Mouse (Mus musculus) liver, postnatal 0 days (tissue): ENCODE measurements around the gene Il1r1. TPM values are rescaled to one million over a fixed set of nuclear protein-coding genes. Genes with fewer than 3 reads are reported as not detected.
A peak's percentile ranks its signal among the peaks of the same experiment; 100 is the strongest.

Experiments used
- ATAC-seq: fragments of 200-750 bp; cut with Nextera tagmentation; 2 replicates; pipeline ENCODE4 v1.8.0; 2017; ENCODE audit warnings: mild to moderate bottlenecking, moderate library complexity
- DNase-seq: peaks from one replicate; pipeline ENCODE4 v3.0.0-alpha.2; 2016
- H3K27ac ChIP-seq: fragments of 300-500 bp; sonication (generic); 2 replicates; pipeline ENCODE4 v1.5.1; 2014; ENCODE audit warnings: antibody characterized with exemption, moderate library complexity, mild to moderate bottlenecking, low read depth
- H3K27me3 ChIP-seq: fragments of 300-500 bp; sonication (generic); 2 replicates; pipeline ENCODE4 v1.6.1; 2014; ENCODE audit warnings: low read length, control low read depth, mixed read lengths; ENCODE audit not compliant: insufficient read depth
- H3K36me3 ChIP-seq: fragments of 300-500 bp; sonication (generic); replicated peaks from 2 replicates; pipeline ENCODE4 v1.6.1; 2014; ENCODE audit warnings: mild to moderate bottlenecking, control low read depth, low read length, moderate library complexity, mixed read lengths; ENCODE audit not compliant: insufficient read depth
- H3K4me1 ChIP-seq: fragments of 300-500 bp; sonication (generic); 2 replicates; pipeline ENCODE4 v1.6.1; 2014; ENCODE audit warnings: antibody characterized with exemption, mild to moderate bottlenecking, control low read depth; ENCODE audit not compliant: insufficient read depth
- H3K4me2 ChIP-seq: fragments of 300-500 bp; sonication (generic); 2 replicates; pipeline ENCODE4 v1.6.1; 2014; ENCODE audit warnings: low read depth, mild to moderate bottlenecking, low read length, moderate library complexity, mixed read lengths
- H3K4me3 ChIP-seq: fragments of 300-500 bp; sonication (generic); 2 replicates; pipeline ENCODE4 v1.5.1; 2014; ENCODE audit warnings: low read depth, low read length
- H3K9ac ChIP-seq: fragments of 300-500 bp; sonication (generic); replicated peaks from 2 replicates; pipeline ENCODE4 v1.6.1; 2014; ENCODE audit warnings: mild to moderate bottlenecking, moderate library complexity
- H3K9me3 ChIP-seq: fragments of 300-500 bp; sonication (generic); 2 replicates; pipeline ENCODE4 v1.6.1; 2016; ENCODE audit warnings: mild to moderate bottlenecking, control low read depth, low read length, mixed read lengths
- CTCF ChIP-seq: sonication (generic); IDR thresholded peaks from 2 replicates; pipeline ENCODE4 v1.5.1; 2016; ENCODE audit warnings: antibody characterized with exemption, low read depth
- EP300 ChIP-seq: IDR thresholded peaks from 2 replicates; pipeline ENCODE4 v1.6.1; 2016; ENCODE audit warnings: antibody characterized with exemption, low read depth, mild to moderate bottlenecking
- WGBS: fragments of 180-500 bp; shearing (Covaris S2); extraction: QIAGEN DNeasy Blood & Tissue Kit; methylation state at CpG from one replicate; pipeline ENCODE4 v1.1.7; 2014; ENCODE audit not compliant: insufficient replicate concordance; 5-methylcytosine and 5-hydroxymethylcytosine counted together
- polyA plus RNA-seq: library from polyadenylated mRNA; unstranded; fragments of >200 nt; fragmentation: Nextera tagmentation; extraction: Ambion mirVana; gene quantifications from 2 replicates; pipeline ENCODE4 v1.2.1, GENCODE M21; 2015

The Il1r1 gene
- polyA plus RNA-seq, 1 experiment from 2014 or later: 15.1 TPM

DNA sequence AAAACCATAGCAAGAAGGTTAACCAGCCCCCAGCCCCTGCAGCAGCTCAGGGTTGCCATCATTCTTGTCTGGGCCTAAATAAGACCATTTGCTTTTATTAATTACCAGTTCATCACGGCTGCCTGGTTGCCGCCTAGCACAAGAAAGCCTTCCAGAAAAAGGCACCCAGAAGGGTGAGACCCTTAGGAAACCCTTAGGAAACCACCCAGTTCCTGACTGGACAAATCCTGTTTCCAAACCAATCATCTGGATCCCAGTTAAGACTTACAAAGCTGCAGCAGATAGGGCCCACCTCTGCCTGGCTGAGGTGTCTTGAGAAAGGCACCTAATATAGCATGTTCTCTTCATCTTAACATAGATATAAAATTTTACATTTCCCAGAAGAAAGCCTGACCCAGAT lies 1.3 kb upstream of the Il1r1 start:
- no peak overlapping the region for H3K27ac ChIP-seq
- H3K4me2 ChIP-seq: no peak overlapping the region
- no peak for DNase-seq
- no peak overlapping the region for H3K4me3 ChIP-seq
- no peak overlapping the region for H3K9ac ChIP-seq
- no peak for TF ChIP-seq EP300
- no peak for TF ChIP-seq CTCF
- H3K27me3 ChIP-seq: no peaks in the 10 kb centered on the region
- H3K4me1 ChIP-seq: peaks cover 25% of the 10 kb centered on the region
- no peaks in the 10 kb centered on the region for H3K36me3 ChIP-seq
- 71% methylated on average over 2 of the region's 2 CpGs for WGBS
- no peak for ATAC-seq
- H3K9me3 ChIP-seq: no peaks in the 10 kb centered on the region

DNA sequence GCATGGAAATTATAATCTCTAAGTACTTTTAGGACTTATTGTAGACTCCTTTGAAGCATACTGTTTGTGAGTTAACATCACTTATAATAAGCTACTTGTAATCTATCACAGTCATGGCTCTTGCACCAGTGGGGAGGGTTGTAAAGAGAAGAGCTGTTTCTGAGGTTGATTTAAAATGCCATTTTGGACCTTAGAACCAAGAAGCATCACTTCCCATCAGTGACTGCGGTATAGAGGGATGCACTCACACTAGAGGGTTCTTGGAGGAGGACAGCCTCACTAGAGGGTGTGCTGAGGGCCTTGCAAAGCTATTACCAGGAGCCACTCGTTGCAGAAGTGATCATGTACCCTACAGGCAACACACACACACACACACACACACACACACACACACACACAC lies 700 bp downstream of the Il1r1 start:
- Histone ChIP-seq H3K4me3 (peak overlapping the region; percentile 27), H3K9ac (no peak overlapping the region), H3K9me3 (no peaks in the 10 kb centered on the region), H3K27ac (peak overlapping the region; percentile 79), H3K27me3 (no peaks in the 10 kb centered on the region), H3K36me3 (no peaks in the 10 kb centered on the region), H3K4me2 (peak overlapping the region; percentile 53), H3K4me1 (peaks cover 43% of the 10 kb centered on the region)
- DNase-seq (no peak), ATAC-seq (no peak)
- WGBS: 36% methylated on average over 2 of the region's 2 CpGs
- TF ChIP-seq EP300 (no peak), CTCF (no peak)

DNA sequence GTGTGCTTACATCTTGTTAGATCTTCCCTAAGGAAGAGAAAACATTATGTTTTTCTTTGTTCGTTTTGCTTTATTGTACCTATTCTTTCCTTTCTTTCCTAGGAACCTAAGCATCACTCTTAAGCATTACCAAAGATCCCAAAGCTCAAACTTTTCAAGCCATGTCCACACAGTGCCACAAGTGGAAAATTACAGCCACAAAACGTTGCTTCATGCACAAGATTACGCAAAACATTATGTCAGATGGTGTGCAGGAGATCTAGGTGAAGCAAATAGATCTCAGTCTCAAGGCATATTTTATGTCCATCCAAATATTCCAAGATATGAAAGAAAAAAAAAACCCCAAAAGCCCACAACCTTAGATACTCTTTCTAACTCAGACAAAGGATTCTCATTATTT lies 4.2 kb downstream of the Il1r1 start:
- ATAC-seq: no peak
- 64% methylated on average over 3 of the region's 3 CpGs for WGBS
- Histone ChIP-seq H3K4me3 (no peak overlapping the region), H3K9me3 (no peaks in the 10 kb centered on the region), H3K36me3 (no peaks in the 10 kb centered on the region), H3K9ac (no peak overlapping the region), H3K4me2 (peak overlapping the region; percentile 44; the same call in 1 of the 2 replicates), H3K27ac (peak overlapping the region; percentile 79; the same call in 1 of the 2 replicates), H3K27me3 (no peaks in the 10 kb centered on the region), H3K4me1 (peaks cover 59% of the 10 kb centered on the region)
- TF ChIP-seq CTCF (no peak), EP300 (peak; percentile 15; the same call in 1 of the 2 replicates)
- no peak for DNase-seq

DNA sequence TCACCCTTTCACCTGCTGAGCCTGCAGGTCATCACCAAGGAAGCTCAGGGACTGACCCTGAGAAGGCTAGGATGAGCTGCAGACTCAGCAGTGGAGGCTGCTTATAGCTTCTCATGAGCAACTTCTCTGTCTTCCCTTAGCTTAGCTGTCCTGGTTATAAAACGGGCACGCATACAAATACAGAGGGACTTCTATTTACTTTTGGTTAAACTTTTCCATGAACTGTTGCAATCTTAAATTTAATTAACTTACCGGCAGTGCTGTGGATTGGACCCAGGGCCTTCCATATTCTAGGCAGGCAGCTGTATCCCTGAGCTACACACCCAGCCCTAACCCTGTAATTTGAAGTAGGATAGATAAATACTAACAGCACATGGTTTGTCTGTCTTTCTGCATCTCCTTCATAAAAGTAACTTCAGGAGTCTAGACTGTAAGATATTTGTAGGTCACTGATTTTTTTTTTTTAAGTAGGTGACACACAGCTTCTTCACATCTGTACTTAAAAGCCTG lies 4.9 kb downstream of the Il1r1 start:
- ATAC-seq (peak; percentile 15; the same call in 1 of the 2 replicates), DNase-seq (no peak)
- Histone ChIP-seq H3K4me2 (peak overlapping the region; percentile 44), H3K27ac (peak overlapping the region; percentile 79), H3K9ac (no peak overlapping the region), H3K36me3 (no peaks in the 10 kb centered on the region), H3K4me3 (no peak overlapping the region), H3K27me3 (no peaks in the 10 kb centered on the region), H3K4me1 (peaks cover 60% of the 10 kb centered on the region), H3K9me3 (no peaks in the 10 kb centered on the region)
- no peak for TF ChIP-seq EP300
- TF ChIP-seq CTCF: no peak
- WGBS: 64% methylated on average over 3 of the region's 3 CpGs

DNA sequence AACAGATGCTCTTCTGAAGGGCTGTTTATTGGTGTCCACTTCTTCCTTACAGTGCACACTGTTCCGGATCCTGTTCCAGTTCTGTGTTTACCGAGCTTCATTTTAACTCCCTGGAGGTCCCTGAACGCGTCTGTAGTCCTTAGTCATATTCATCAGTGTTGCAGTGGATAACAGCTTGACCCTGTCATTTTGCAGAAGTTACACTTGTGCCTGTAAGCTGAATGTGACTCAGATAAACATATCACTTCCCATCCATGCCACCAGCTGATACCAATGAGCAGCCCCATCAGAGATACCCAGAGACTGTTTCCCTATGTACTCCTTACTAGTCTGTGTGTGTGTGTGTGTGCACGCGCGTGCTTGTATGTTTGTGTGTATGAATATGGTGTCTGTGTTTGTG lies 5.5 kb downstream of the Il1r1 start:
- Histone ChIP-seq H3K4me1 (peaks cover 60% of the 10 kb centered on the region), H3K36me3 (no peaks in the 10 kb centered on the region), H3K27me3 (no peaks in the 10 kb centered on the region), H3K4me2 (peak overlapping the region; percentile 44), H3K27ac (peak overlapping the region; percentile 79), H3K4me3 (no peak overlapping the region), H3K9me3 (no peaks in the 10 kb centered on the region), H3K9ac (no peak overlapping the region)
- WGBS: 30% methylated on average over 7 of the region's 7 CpGs
- DNase-seq (no peak), ATAC-seq (peak; percentile 92)
- peak; percentile 99 for TF ChIP-seq EP300
- no peak for TF ChIP-seq CTCF

DNA sequence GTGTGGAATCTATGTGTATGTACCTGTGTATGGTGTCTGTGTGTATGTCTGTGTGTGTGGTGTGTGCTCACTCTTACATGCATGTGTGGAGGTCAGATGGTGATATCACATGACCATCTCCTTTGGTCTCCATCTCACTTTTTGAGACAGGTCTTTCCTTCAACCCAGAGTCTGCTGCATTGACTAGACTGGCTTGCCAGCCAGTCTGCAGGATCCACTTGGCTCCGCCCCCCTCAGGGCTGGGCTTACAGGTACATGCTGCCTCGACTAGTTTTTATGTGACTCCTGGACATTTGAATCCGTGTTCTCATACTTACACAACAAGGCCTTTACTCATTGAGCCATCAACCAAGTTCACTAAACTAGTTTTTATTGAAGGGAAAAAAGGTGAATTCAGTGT lies 6.2 kb downstream of the Il1r1 start:
- 81% methylated on average over 3 of the region's 3 CpGs for WGBS
- ATAC-seq: no peak
- peaks cover 62% of the 10 kb centered on the region for H3K4me1 ChIP-seq
- H3K9me3 ChIP-seq: no peaks in the 10 kb centered on the region
- H3K4me2 ChIP-seq: no peak overlapping the region
- H3K4me3 ChIP-seq: no peak overlapping the region
- no peak for DNase-seq
- no peaks in the 10 kb centered on the region for H3K27me3 ChIP-seq
- no peaks in the 10 kb centered on the region for H3K36me3 ChIP-seq
- no peak overlapping the region for H3K9ac ChIP-seq
- H3K27ac ChIP-seq: peak overlapping the region; percentile 79; the same call in 1 of the 2 replicates
- TF ChIP-seq CTCF (no peak), EP300 (no peak)
